Mouse (Mus musculus) lung, postnatal 0 days (tissue): Measurements from ENCODE around the gene Fam114a1. TPM values are rescaled to one million over a fixed set of nuclear protein-coding genes. Genes with fewer than 3 reads are reported as not detected.

Experiments
- ATAC-seq: fragments of 200-750 bp; cut with Nextera tagmentation; 2 replicates; pipeline ENCODE4 v1.8.0; 2017; ENCODE audit warnings: moderate library complexity
- DNase-seq: peaks from one replicate; pipeline ENCODE4 v3.0.0-alpha.2; 2016; ENCODE audit warnings: low spot score
- H3K27ac ChIP-seq: fragments of 300-500 bp; sonication (generic); 2 replicates; pipeline ENCODE4 v1.5.1; 2014; ENCODE audit warnings: antibody characterized with exemption, mild to moderate bottlenecking, low read length, mixed read lengths
- H3K27me3 ChIP-seq: fragments of 300-500 bp; sonication (generic); replicated peaks from 2 replicates; pipeline ENCODE4 v1.6.1; 2014; ENCODE audit warnings: low read length, mixed read lengths; ENCODE audit not compliant: insufficient read depth
- H3K36me3 ChIP-seq: fragments of 300-500 bp; sonication (generic); 2 replicates; pipeline ENCODE4 v1.6.1; 2014; ENCODE audit warnings: low read length, mixed read lengths; ENCODE audit not compliant: insufficient read depth
- H3K4me1 ChIP-seq: fragments of 300-500 bp; sonication (generic); 2 replicates; pipeline ENCODE4 v1.6.1; 2014; ENCODE audit warnings: antibody characterized with exemption, low read depth, low read length, mixed read lengths; ENCODE audit not compliant: insufficient read depth
- H3K4me2 ChIP-seq: fragments of 300-500 bp; sonication (generic); replicated peaks from 2 replicates; pipeline ENCODE4 v1.6.1; 2014; ENCODE audit warnings: low read depth, mild to moderate bottlenecking, low read length, moderate library complexity, mixed read lengths
- H3K4me3 ChIP-seq: fragments of 300-500 bp; sonication (generic); 2 replicates; pipeline ENCODE4 v1.5.1; 2014; ENCODE audit warnings: low read depth, low read length
- H3K9ac ChIP-seq: fragments of 300-500 bp; sonication (generic); replicated peaks from 2 replicates; pipeline ENCODE4 v1.6.1; 2014; ENCODE audit warnings: low read depth, mild to moderate bottlenecking
- H3K9me3 ChIP-seq: fragments of 300-500 bp; sonication (generic); 2 replicates; pipeline ENCODE4 v1.6.1; 2016; ENCODE audit warnings: low read length, mixed read lengths
- CTCF ChIP-seq: IDR thresholded peaks from 2 replicates; pipeline ENCODE4 v1.5.1; 2016; ENCODE audit warnings: antibody characterized with exemption, mild to moderate bottlenecking
- EP300 ChIP-seq: IDR thresholded peaks from 2 replicates; pipeline ENCODE4 v1.6.1; 2016; ENCODE audit warnings: antibody characterized with exemption, mild to moderate bottlenecking, control low read depth
- WGBS: fragments of 180-500 bp; shearing (Covaris S2); extraction: QIAGEN DNeasy Blood & Tissue Kit; methylation state at CpG from one replicate; pipeline ENCODE4 v1.1.7; 2014; 5-methylcytosine and 5-hydroxymethylcytosine counted together
- polyA plus RNA-seq: library from polyadenylated mRNA; unstranded; fragments of >200 nt; fragmentation: Nextera tagmentation; extraction: Ambion mirVana; gene quantifications from 2 replicates; pipeline ENCODE4 v1.2.1, GENCODE M21; 2015

Fam114a1 gene
- polyA plus RNA-seq, 1 experiment from 2014 or later, result 26.3 TPM

DNA sequence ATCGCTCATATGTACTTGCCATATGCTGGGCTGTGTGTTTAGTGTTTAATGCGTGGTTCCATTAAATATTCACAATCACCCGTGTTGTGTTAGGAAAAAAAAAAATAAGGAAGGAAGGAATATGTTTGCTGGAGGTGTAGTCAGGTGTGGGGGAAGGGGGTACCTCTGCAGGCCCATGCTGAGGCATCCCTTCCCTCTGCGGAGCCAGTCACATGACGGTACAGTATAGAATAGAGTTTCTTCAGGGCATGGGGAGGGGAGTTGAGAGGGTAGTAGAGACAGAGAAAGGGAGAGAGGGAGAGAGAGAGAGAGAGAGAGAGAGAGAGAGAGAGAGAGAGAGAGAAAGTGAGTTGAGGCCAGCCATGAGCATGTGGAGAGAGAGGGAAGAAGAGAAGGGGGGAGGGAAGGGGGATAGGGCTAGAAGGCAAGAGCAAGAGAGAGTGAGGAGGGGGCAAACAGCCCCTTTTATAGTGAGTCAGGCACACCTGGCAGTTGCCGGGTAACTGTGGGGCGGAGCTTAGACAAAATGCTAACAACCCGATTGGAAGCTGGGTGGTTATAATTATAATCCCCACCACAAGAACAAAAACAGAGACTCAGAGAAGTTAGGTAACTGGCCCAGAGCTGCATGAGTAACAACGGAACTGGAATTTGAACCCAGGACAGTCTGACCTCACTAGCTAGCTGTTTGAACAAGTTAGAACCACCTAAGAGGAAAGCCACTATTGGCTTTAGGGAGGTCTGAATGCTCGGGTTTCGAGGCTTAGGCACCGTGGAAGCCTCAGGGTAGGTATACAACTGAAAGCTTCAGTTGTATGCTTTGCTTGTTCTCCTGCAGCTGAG is 76.8 kb downstream of the Fam114a1 start:
- no peaks in the 10 kb centered on the region for H3K9me3 ChIP-seq
- H3K4me2 ChIP-seq, result no peak overlapping the region
- no peak overlapping the region for H3K9ac ChIP-seq
- no peaks in the 10 kb centered on the region for H3K36me3 ChIP-seq
- TF ChIP-seq EP300, result no peak
- TF ChIP-seq CTCF, result no peak
- ATAC-seq, result no peak
- DNase-seq, result no peak
- no peak overlapping the region for H3K4me3 ChIP-seq
- H3K27me3 ChIP-seq, result no peaks in the 10 kb centered on the region
- no peak overlapping the region for H3K27ac ChIP-seq
- no peaks in the 10 kb centered on the region for H3K4me1 ChIP-seq
- WGBS, result 59% methylated on average over 12 of the region's 12 CpGs

DNA sequence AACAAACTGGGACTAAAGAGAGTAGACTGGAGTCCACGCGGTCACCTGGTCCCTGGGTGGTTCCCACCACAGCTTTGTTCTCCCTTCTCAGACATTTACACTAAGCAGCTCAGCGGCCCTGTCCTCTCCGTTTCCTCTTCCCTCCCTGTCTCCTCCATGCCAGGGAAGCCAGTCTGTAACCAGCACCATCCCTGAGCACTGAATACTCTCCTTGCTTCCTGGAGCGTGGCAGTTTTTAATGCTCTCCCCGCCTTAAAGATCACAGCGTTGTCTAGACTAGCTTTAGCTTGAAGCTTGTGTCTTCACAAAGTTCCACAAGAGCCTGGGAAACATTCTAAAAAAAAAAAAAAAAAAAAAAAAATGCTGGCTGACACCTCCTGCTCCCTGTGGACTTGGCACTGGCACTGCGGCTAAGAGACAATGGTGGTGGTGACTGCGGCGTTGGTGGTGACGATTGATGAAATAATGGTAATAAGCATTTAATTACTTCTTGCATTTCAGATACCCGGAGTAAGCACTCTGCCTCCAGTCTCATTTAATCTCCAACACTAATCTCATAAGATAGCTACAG is 77.5 kb downstream of the Fam114a1 start:
- Histone ChIP-seq H3K4me2 (no peak overlapping the region), H3K36me3 (no peaks in the 10 kb centered on the region), H3K9me3 (no peaks in the 10 kb centered on the region), H3K9ac (no peak overlapping the region), H3K4me1 (no peaks in the 10 kb centered on the region), H3K27me3 (no peaks in the 10 kb centered on the region), H3K27ac (no peak overlapping the region), H3K4me3 (no peak overlapping the region)
- WGBS, result 62% methylated on average over 12 of the region's 12 CpGs
- DNase-seq (no peak), ATAC-seq (no peak)
- no peak for TF ChIP-seq CTCF
- TF ChIP-seq EP300, result no peak

DNA sequence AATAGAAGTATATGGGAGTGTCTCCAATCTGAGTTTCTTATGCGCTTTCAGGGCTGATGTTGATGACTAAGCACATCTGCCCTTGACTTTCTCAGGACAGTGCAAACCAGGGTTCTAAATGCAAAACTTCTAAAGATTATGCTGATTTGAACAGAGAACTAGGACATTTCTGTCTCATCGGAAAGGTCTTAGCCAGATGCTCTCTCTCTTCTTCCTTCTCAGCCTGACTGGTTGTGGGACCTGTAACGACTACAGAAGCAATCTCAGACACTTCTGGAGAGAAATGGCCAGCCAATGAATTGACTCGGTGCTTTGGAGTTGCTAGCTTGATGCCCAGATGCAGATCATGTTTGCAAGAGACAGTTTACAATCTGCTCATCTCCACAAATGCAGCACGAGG is 80.0 kb downstream of the Fam114a1 start:
- TF ChIP-seq EP300 (no peak), CTCF (no peak)
- Histone ChIP-seq H3K36me3 (no peaks in the 10 kb centered on the region), H3K4me2 (no peak overlapping the region), H3K9me3 (no peaks in the 10 kb centered on the region), H3K27ac (no peak overlapping the region), H3K9ac (no peak overlapping the region), H3K27me3 (no peaks in the 10 kb centered on the region), H3K4me1 (no peaks in the 10 kb centered on the region), H3K4me3 (no peak overlapping the region)
- 89% methylated on average over 5 of the region's 5 CpGs for WGBS
- no peak for DNase-seq
- ATAC-seq, result no peak

DNA sequence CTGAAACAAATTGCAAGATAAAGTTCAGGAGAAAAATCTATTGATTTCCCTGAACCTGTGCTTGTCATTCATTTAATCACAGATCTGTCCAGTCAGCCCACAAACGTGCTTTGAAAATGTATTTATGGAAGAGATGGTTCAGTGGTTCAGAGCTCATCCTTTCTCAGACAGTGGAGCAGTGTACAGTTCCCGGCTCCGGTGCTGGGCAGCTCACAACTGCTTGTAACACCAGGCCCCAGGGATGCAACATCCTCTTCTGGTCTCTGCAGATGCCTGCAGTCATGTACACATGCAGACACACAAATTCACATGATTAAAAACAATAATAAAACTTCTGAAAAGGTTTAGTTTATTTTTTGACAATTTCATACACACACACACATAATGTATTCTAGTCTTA is 81.6 kb downstream of the Fam114a1 start:
- Histone ChIP-seq H3K27ac (no peak overlapping the region), H3K4me1 (no peaks in the 10 kb centered on the region), H3K36me3 (no peaks in the 10 kb centered on the region), H3K9me3 (no peaks in the 10 kb centered on the region), H3K27me3 (no peaks in the 10 kb centered on the region), H3K9ac (no peak overlapping the region), H3K4me3 (no peak overlapping the region), H3K4me2 (no peak overlapping the region)
- TF ChIP-seq EP300 (no peak), CTCF (no peak)
- DNase-seq, result no peak
- no peak for ATAC-seq
- 83% methylated on average over 3 of the region's 3 CpGs for WGBS

DNA sequence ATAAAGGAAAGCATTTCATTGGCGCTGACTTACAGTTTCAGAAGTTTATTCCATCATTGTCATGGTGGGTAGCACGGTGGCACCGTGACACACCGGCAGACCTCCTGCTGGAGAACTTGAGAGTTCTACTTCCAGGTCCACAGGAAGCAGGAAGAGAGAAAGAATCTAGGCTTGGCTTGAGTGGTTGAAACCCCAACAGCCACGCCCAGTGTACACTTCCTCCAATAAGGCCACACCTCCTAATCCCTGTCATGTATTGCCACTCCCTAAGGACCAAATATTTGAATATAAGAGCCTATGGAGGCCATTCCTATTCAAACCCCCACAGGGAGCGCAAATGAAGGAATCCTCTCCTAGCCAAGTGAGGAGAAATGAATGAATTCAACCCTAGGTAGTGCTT is 87.7 kb downstream of the Fam114a1 start:
- Histone ChIP-seq H3K9me3 (no peaks in the 10 kb centered on the region), H3K27ac (no peak overlapping the region), H3K27me3 (no peaks in the 10 kb centered on the region), H3K4me2 (no peak overlapping the region), H3K9ac (no peak overlapping the region), H3K4me1 (0 out of 2 replicates have a peak, but pooled peaks cover 3% of the 10 kb centered on the region), H3K36me3 (no peaks in the 10 kb centered on the region), H3K4me3 (no peak overlapping the region)
- 92% methylated on average over 6 of the region's 6 CpGs for WGBS
- no peak for TF ChIP-seq CTCF
- no peak for TF ChIP-seq EP300
- peak; percentile 49; the same call in 1 of the 2 replicates for ATAC-seq
- no peak for DNase-seq

DNA sequence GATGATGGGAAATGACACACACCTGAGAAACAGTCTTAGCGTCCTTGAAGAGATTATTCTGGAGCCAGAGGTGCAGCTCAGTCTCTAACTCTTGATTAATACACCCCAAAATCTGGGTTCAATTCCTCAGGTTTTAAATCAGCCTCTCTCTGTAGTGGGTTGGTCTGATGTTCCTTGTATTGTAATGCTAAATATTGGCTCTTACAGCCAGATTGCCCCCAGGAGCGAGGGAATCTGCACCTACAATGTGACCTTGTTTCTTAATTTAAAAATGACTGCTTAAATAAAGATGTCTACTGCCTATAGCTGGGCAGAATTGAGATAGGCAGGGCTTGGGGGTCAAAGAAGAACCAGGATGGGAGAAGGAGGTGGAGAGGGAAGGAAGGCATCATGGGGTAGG is 89.9 kb downstream of the Fam114a1 start:
- ATAC-seq (no peak), DNase-seq (no peak)
- TF ChIP-seq CTCF (no peak), EP300 (no peak)
- no peak overlapping the region for H3K4me2 ChIP-seq
- WGBS, result 80% methylated on average over 2 of the region's 2 CpGs
- 0 out of 2 replicates have a peak, but pooled peaks cover 3% of the 10 kb centered on the region for H3K4me1 ChIP-seq
- no peaks in the 10 kb centered on the region for H3K36me3 ChIP-seq
- no peak overlapping the region for H3K9ac ChIP-seq
- H3K9me3 ChIP-seq, result no peaks in the 10 kb centered on the region
- no peak overlapping the region for H3K4me3 ChIP-seq
- no peak overlapping the region for H3K27ac ChIP-seq
- no peaks in the 10 kb centered on the region for H3K27me3 ChIP-seq
